Mouse (Mus musculus): ENCODE measurements around the gene Dennd4a.

DNA sequence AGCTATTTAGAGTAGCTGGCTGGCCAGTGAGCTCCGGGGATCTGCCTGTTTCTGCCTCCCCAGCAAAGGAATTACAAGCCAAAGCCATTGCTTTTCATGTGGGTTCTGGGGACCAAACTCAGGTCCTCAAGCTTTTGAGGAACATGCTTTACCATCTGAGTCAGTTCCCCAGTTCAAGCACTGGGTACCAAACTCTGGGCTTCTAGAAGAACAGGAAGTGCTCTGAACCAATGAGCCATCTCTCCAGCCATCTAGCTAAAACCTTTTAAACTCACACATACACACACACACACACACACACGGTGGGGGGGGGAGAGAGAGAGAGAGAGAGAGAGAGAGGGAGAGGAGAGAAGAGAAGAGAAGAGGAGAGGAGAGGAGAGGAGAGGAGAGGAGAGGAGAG, 12.3 kb upstream of the Dennd4a start:
- TF ChIP-seq EP300 (optimal IDR thresholded peaks at IDR 0.05) (no peak), CTCF (IDR thresholded peaks at IDR 0.05; ENCODE audit: low read depth) (no peak)

Data from stomach, postnatal 0 days (tissue).